9 mouse cellular contexts compared by ENCODE assay signal in genomic region chr19:3853891-3854290, GRCm38 (mm10). TPM values are rescaled to one million over a fixed set of nuclear protein-coding genes. Genes with fewer than 3 reads are reported as not detected.
DNase-seq lines count a peak whose midpoint lies in the region; ATAC-seq and TF ChIP-seq lines count a peak whose summit lies in the region.
"Had no signal": no experiment of that assay in that cellular context is flagged by ENCODE, and none has a peak within 500 bp of the region (broad histone marks: within the 10 kb centered on the region; RNA-seq: fewer than 3 reads in every experiment).

No protein-coding gene starts in this region.

- no peak overlapping the region for H3K9ac ChIP-seq in liver, embryonic 15.5 days
- H3K9ac ChIP-seq in heart, adult 2 months (ENCODE audit: low read depth, low read length): no peak overlapping the region
- H3K9ac ChIP-seq: embryonic facial prominence, embryonic 15.5 days had no signal

- TF ChIP-seq EP300 in heart, adult 2 months (IDR thresholded peaks at IDR 0.05; ENCODE audit: insufficient read depth, low read depth, low read length): no peak

- TF ChIP-seq CTCF in kidney, adult 2 months (conservative IDR thresholded peaks at IDR 0.05; ENCODE audit: insufficient read depth, insufficient read length, low read depth, low read length): no peak
- TF ChIP-seq CTCF in heart, adult 2 months (IDR thresholded peaks at IDR 0.05): no peak

- H3K9me3 ChIP-seq in embryonic facial prominence, embryonic 10.5 days: no peaks in the 10 kb centered on the region
- H3K9me3 ChIP-seq in liver, embryonic 15.5 days (replicated peaks): no peaks in the 10 kb centered on the region
- H3K9me3 ChIP-seq: embryonic facial prominence, embryonic 15.5 days had no signal

- ATAC-seq in liver, embryonic 15.5 days (ENCODE audit: insufficient read depth): no peak
- ATAC-seq in granulocyte monocyte progenitor cell, adult 5-6 weeks (replicated peaks; ENCODE audit: poor library complexity, severe bottlenecking): no peak

- no peaks in the 10 kb centered on the region for H3K27me3 ChIP-seq in kidney, adult 2 months (replicated peaks; ENCODE audit: control insufficient read depth, insufficient read depth, low read length)
- no peaks in the 10 kb centered on the region for H3K27me3 ChIP-seq in embryonic facial prominence, embryonic 10.5 days (replicated peaks; ENCODE audit: low read depth, poor library complexity, severe bottlenecking)
- H3K27me3 ChIP-seq in liver, embryonic 15.5 days: no peaks in the 10 kb centered on the region
- no peaks in the 10 kb centered on the region for H3K27me3 ChIP-seq in heart, adult 2 months (ENCODE audit: control insufficient read depth, insufficient read depth, low read length)
- H3K27me3 ChIP-seq: embryonic facial prominence, embryonic 15.5 days had no signal

- TF ChIP-seq POLR2A in kidney, adult 2 months (IDR thresholded peaks at IDR 0.05; ENCODE audit: low read depth, low read length): no peak
- TF ChIP-seq POLR2A in heart, adult 2 months (IDR thresholded peaks at IDR 0.05; ENCODE audit: insufficient read depth, low read depth, low read length): no peak

- WGBS in kidney, adult 2 months: 45% methylated on average over 1 of the region's 1 CpGs
- 89% methylated on average over 1 of the region's 1 CpGs for WGBS in embryonic facial prominence, embryonic 10.5 days
- WGBS in liver, embryonic 15.5 days (ENCODE audit: insufficient replicate concordance): 81% methylated on average over 1 of the region's 1 CpGs
- 91% methylated on average over 1 of the region's 1 CpGs for WGBS in heart, adult 2 months

- no peaks in the 10 kb centered on the region for H3K36me3 ChIP-seq in kidney, adult 2 months (ENCODE audit: control insufficient read depth, insufficient read depth, low read length)
- peaks cover 13% of the 10 kb centered on the region for H3K36me3 ChIP-seq in embryonic facial prominence, embryonic 10.5 days (replicated peaks)
- no peaks in the 10 kb centered on the region for H3K36me3 ChIP-seq in liver, embryonic 15.5 days (replicated peaks)
- H3K36me3 ChIP-seq in heart, adult 2 months (ENCODE audit: control insufficient read depth, insufficient read depth, low read length): peaks cover 6% of the 10 kb centered on the region
- H3K36me3 ChIP-seq: embryonic facial prominence, embryonic 15.5 days had no signal

- peak overlapping the region; percentile 9; the same call in 1 of the 2 replicates for H3K4me3 ChIP-seq in kidney, adult 2 months (ENCODE audit: insufficient read depth, low read depth, low read length)
- 0 out of 2 replicates have a peak overlapping the region, but pooled peaks have one; percentile 3 for H3K4me3 ChIP-seq in embryonic facial prominence, embryonic 10.5 days
- H3K4me3 ChIP-seq in liver, embryonic 15.5 days (replicated peaks): no peak overlapping the region
- no peak overlapping the region for H3K4me3 ChIP-seq in heart, adult 2 months
- H3K4me3 ChIP-seq: embryonic facial prominence, embryonic 15.5 days had no signal

- H3K4me2 ChIP-seq in liver, embryonic 15.5 days: peak overlapping the region; percentile 99; the same call in 1 of the 2 replicates

- intact Hi-C loops in heart, adult 2 months (cut with DNase I): loop anchor here (2.0 to 5.0 kb wide), 3 partner anchors 53 to 128 kb away; partner anchors contain the start of gene Tcirg1

- H3K4me1 ChIP-seq in kidney, adult 2 months (ENCODE audit: control insufficient read depth, insufficient read depth, low read length): peaks cover 36% of the 10 kb centered on the region
- H3K4me1 ChIP-seq in embryonic facial prominence, embryonic 10.5 days: peaks cover 50% of the 10 kb centered on the region
- H3K4me1 ChIP-seq in liver, embryonic 15.5 days (replicated peaks): peaks cover 56% of the 10 kb centered on the region
- H3K4me1 ChIP-seq in heart, adult 2 months (ENCODE audit: control insufficient read depth, insufficient read depth, low read length): peaks cover 3% of the 10 kb centered on the region

- peak; percentile 72 for DNase-seq in kidney, adult 2 months
- DNase-seq in kidney, postnatal 4 days: no peak
- peak; percentile 49 for DNase-seq in A20 (ENCODE audit: low read depth, low spot score)
- DNase-seq in embryonic facial prominence, embryonic 10.5 days (ENCODE audit: low spot score): no peak
- DNase-seq in urinary bladder, adult 18-20 months (ENCODE audit: low spot score in 2 of 2): no peak
- DNase-seq in heart, adult 2 months: no peak

- H3K27ac ChIP-seq in kidney, adult 2 months (ENCODE audit: insufficient read depth, low read depth, low read length): 0 out of 2 replicates have a peak overlapping the region, but pooled peaks have one; percentile 22
- no peak overlapping the region for H3K27ac ChIP-seq in embryonic facial prominence, embryonic 10.5 days (replicated peaks)
- H3K27ac ChIP-seq in liver, embryonic 15.5 days (replicated peaks): no peak overlapping the region
- no peak overlapping the region for H3K27ac ChIP-seq in heart, adult 2 months
- H3K27ac ChIP-seq: embryonic facial prominence, embryonic 15.5 days had no signal

- H3K79me2 ChIP-seq in heart, adult 2 months (replicated peaks; ENCODE audit: control insufficient read depth, insufficient read depth, low read length): peaks cover 2% of the 10 kb centered on the region; the same call in 1 of the 2 replicates

RNA-seq across cellular contexts. Expression of gene Chka, which starts 2.3 kb away (rescaled TPM):
- 65.0 and 72.0 TPM in 2 replicates for polyA plus RNA-seq in kidney, adult 2 months (2012; rRNA removed)
- polyA plus RNA-seq in embryonic facial prominence, embryonic 10.5 days (2016; fragmentation: Nextera tagmentation; extraction: Ambion mirVana): 50.0 and 51.8 TPM in 2 replicates
- polyA plus RNA-seq in liver, embryonic 15.5 days (2015; fragmentation: Nextera tagmentation; extraction: Ambion mirVana): 20.1 and 24.8 TPM in 2 replicates
- 30.2 and 50.6 TPM in 2 replicates for total RNA-seq in granulocyte monocyte progenitor cell, adult 5-6 weeks (2014; fragmentation: Nextera tagmentation)
- total RNA-seq in granulocyte monocyte progenitor cell, adult 5-6 weeks (2017): 32.7 and 37.2 TPM in 2 replicates
- total RNA-seq in heart, adult 2 months (2021): 10 to 100 TPM; 10.7 to 12.5 TPM
- polyA plus RNA-seq in heart, adult 2 months (2012; rRNA removed): 9.5 and 14.1 TPM in 2 replicates

RNA-seq across cellular contexts. Expression of gene Tcirg1, which starts 53.0 kb away (rescaled TPM):
- polyA plus RNA-seq in kidney, adult 2 months (2012; rRNA removed): 69.2 and 71.2 TPM in 2 replicates
- polyA plus RNA-seq in embryonic facial prominence, embryonic 10.5 days (2016; fragmentation: Nextera tagmentation; extraction: Ambion mirVana): 28.0 and 28.8 TPM in 2 replicates
- 29.5 and 38.6 TPM in 2 replicates for polyA plus RNA-seq in liver, embryonic 15.5 days (2015; fragmentation: Nextera tagmentation; extraction: Ambion mirVana)
- 165 and 253 TPM in 2 replicates for total RNA-seq in granulocyte monocyte progenitor cell, adult 5-6 weeks (2014; fragmentation: Nextera tagmentation)
- 159 and 178 TPM in 2 replicates for total RNA-seq in granulocyte monocyte progenitor cell, adult 5-6 weeks (2017)
- total RNA-seq in heart, adult 2 months (2021): 10 to 100 TPM in 1 of 2 experiments, 1 to 10 TPM in 1; 7.4 to 12.4 TPM
- 47.7 and 50.5 TPM in 2 replicates for polyA plus RNA-seq in heart, adult 2 months (2012; rRNA removed)

RNA-seq across cellular contexts. Expression of gene Ndufs8, which starts 58.7 kb away (rescaled TPM):
- 678 and 742 TPM in 2 replicates for polyA plus RNA-seq in kidney, adult 2 months (2012; rRNA removed)
- 250 and 258 TPM in 2 replicates for polyA plus RNA-seq in embryonic facial prominence, embryonic 10.5 days (2016; fragmentation: Nextera tagmentation; extraction: Ambion mirVana)
- polyA plus RNA-seq in liver, embryonic 15.5 days (2015; fragmentation: Nextera tagmentation; extraction: Ambion mirVana): 168 and 173 TPM in 2 replicates
- total RNA-seq in granulocyte monocyte progenitor cell, adult 5-6 weeks (2014; fragmentation: Nextera tagmentation): 157 and 158 TPM in 2 replicates
- total RNA-seq in granulocyte monocyte progenitor cell, adult 5-6 weeks (2017): 89.0 and 91.9 TPM in 2 replicates
- 100 to 1,000 TPM; 438 to 511 TPM for total RNA-seq in heart, adult 2 months (2021)
- 761 and 809 TPM in 2 replicates for polyA plus RNA-seq in heart, adult 2 months (2012; rRNA removed)

Comparison
In these comparisons a context has a peak if more than half of its experiments do, and no peak if none do; other contexts are left out.
1. DNase-seq: peak in kidney, adult 2 months (single experiment) and A20 (single experiment); none in kidney, postnatal 4 days (0 of 2), embryonic facial prominence, embryonic 10.5 days (single experiment), urinary bladder, adult 18-20 months (0 of 2) and heart, adult 2 months (0 of 2).
2. H3K4me3 ChIP-seq: peak in kidney, adult 2 months (single experiment) and embryonic facial prominence, embryonic 10.5 days (single experiment); none in liver, embryonic 15.5 days (single experiment) and heart, adult 2 months (single experiment).